Comparison of ENCODE assay signal across 8 mouse cellular contexts in genomic region chr1:75179334-75180104, GRCm38 (mm10). TPM values are rescaled to one million over a fixed set of nuclear protein-coding genes. Genes with fewer than 3 reads are reported as not detected.
DNase-seq lines count a peak whose midpoint lies in the region; ATAC-seq and TF ChIP-seq lines count a peak whose summit lies in the region.

No protein-coding gene starts in this region.

- H3K4me1 ChIP-seq in thymus, adult 2 months (replicated peaks; ENCODE audit: control insufficient read depth, insufficient read depth, low read length) = peaks cover 9% of the 10 kb centered on the region
- H3K4me1 ChIP-seq in forebrain, embryonic 13.5 days = peaks cover 28% of the 10 kb centered on the region
- H3K4me1 ChIP-seq in megakaryocyte, embryonic 14.5 days = peaks cover 53% of the 10 kb centered on the region
- H3K4me1 ChIP-seq in spleen, adult 2 months (ENCODE audit: control insufficient read depth, insufficient read depth, insufficient read length) = peaks cover 8% of the 10 kb centered on the region

- no peaks in the 10 kb centered on the region for H3K9me3 ChIP-seq in forebrain, embryonic 13.5 days (replicated peaks)
- H3K9me3 ChIP-seq in megakaryocyte, embryonic 14.5 days = peaks cover 5% of the 10 kb centered on the region; the same call in 1 of the 2 replicates

- no peaks in the 10 kb centered on the region for H3K27me3 ChIP-seq in thymus, adult 2 months (ENCODE audit: control insufficient read depth, insufficient read depth, low read length)
- H3K27me3 ChIP-seq in forebrain, embryonic 13.5 days = no peaks in the 10 kb centered on the region
- H3K27me3 ChIP-seq in megakaryocyte, embryonic 14.5 days (replicated peaks) = no peaks in the 10 kb centered on the region
- H3K27me3 ChIP-seq in spleen, adult 2 months (ENCODE audit: control insufficient read depth, insufficient read depth, low read length) = no peaks in the 10 kb centered on the region

- no peak overlapping the region for H3K27ac ChIP-seq in thymus, adult 2 months (ENCODE audit: control insufficient read depth, insufficient read depth, low read length)
- H3K27ac ChIP-seq in forebrain, embryonic 13.5 days = peak overlapping the region; percentile 40; the same call in 1 of the 2 replicates
- H3K27ac ChIP-seq in spleen, adult 2 months (ENCODE audit: insufficient read depth, low read length) = peak overlapping the region; percentile 41; the same call in 1 of the 2 replicates

- 3% methylated on average over 23 of the region's 23 CpGs for WGBS in thymus, adult 2 months
- 9% methylated on average over 23 of the region's 23 CpGs for WGBS in forebrain, embryonic 13.5 days
- 4% methylated on average over 23 of the region's 23 CpGs for WGBS in spleen, adult 2 months

- no peak for TF ChIP-seq CTCF in thymus, adult 2 months (IDR thresholded peaks at IDR 0.05; ENCODE audit: borderline replicate concordance, control insufficient read depth, extremely low read depth, insufficient read depth, low read length, poor library complexity)
- no peak for TF ChIP-seq CTCF in spleen, adult 2 months (IDR thresholded peaks at IDR 0.05; ENCODE audit: extremely low read depth, insufficient read depth, insufficient read length, insufficient replicate concordance)

- peak overlapping the region; percentile 73 for H3K9ac ChIP-seq in forebrain, embryonic 13.5 days

- peak overlapping the region; percentile 79 for H3K4me3 ChIP-seq in thymus, adult 2 months (ENCODE audit: control insufficient read depth, insufficient read depth, low read length)
- H3K4me3 ChIP-seq in forebrain, embryonic 13.5 days = peak overlapping the region; percentile 59
- H3K4me3 ChIP-seq in megakaryocyte, embryonic 14.5 days (replicated peaks) = peak overlapping the region; percentile 100
- peak overlapping the region; percentile 75 for H3K4me3 ChIP-seq in spleen, adult 2 months (ENCODE audit: extremely low read depth, insufficient read depth, insufficient read length)

- peak overlapping the region; percentile 97 for H3K4me2 ChIP-seq in forebrain, embryonic 13.5 days

- no peak for DNase-seq in thymus, adult 2 months
- no peak for DNase-seq in thymus, postnatal 25 days
- DNase-seq in cerebellum, adult 11 months = peak; percentile 54
- DNase-seq in layer of hippocampus, postnatal 14 days (ENCODE audit: low spot score in 2 of 2) = peak; percentile 72 to 81
- DNase-seq in spleen, adult 2 months (ENCODE audit: low read depth in 1 of 2, low spot score in 2 of 2) = no peak

- ATAC-seq in forebrain, embryonic 13.5 days = no peak; the same call in none of the 2 replicates
- ATAC-seq in hematopoietic stem cell, adult 5-6 weeks (replicated peaks in 1 of 2; ENCODE audit: insufficient read depth in 1 of 2, low FRiP score in 2 of 2, low TSS enrichment in 1 of 2, low read depth in 1 of 2, poor library complexity in 2 of 2, severe bottlenecking in 2 of 2) = peak; percentile 46 to 74

- H3K36me3 ChIP-seq in thymus, adult 2 months (ENCODE audit: control insufficient read depth, insufficient read depth, low read length) = peaks cover 5% of the 10 kb centered on the region; the same call in 1 of the 2 replicates
- H3K36me3 ChIP-seq in forebrain, embryonic 13.5 days (ENCODE audit: poor library complexity, severe bottlenecking) = peaks cover 66% of the 10 kb centered on the region
- H3K36me3 ChIP-seq in megakaryocyte, embryonic 14.5 days (replicated peaks; ENCODE audit: low read length) = peaks cover 82% of the 10 kb centered on the region
- peaks cover 10% of the 10 kb centered on the region for H3K36me3 ChIP-seq in spleen, adult 2 months (ENCODE audit: control insufficient read depth, insufficient read depth, low read length)

- TF ChIP-seq POLR2A in thymus, adult 2 months (IDR thresholded peaks at IDR 0.05; ENCODE audit: control insufficient read depth, extremely low read depth, insufficient read depth, low read length, poor library complexity) = no peak
- TF ChIP-seq POLR2A in spleen, adult 2 months (IDR thresholded peaks at IDR 0.05; ENCODE audit: low read depth, low read length) = no peak

RNA-seq across cellular contexts. Expression of gene Abcb6, which starts 0.7 kb away (rescaled TPM):
- polyA plus RNA-seq in thymus, adult 2 months (2012; rRNA removed) = 10.2 and 10.9 TPM in 2 replicates
- polyA plus RNA-seq in forebrain, embryonic 13.5 days (2015; fragmentation: Nextera tagmentation; extraction: Ambion mirVana) = 28.6 and 31.7 TPM in 2 replicates
- 3.4 and 6.2 TPM in 2 replicates for total RNA-seq in hematopoietic stem cell, adult 5-6 weeks (2017)
- total RNA-seq in layer of hippocampus, postnatal 14 days (2021) = 10 to 100 TPM; 30.7 to 35.2 TPM
- polyA plus RNA-seq in megakaryocyte, embryonic 14.5 days (2012; ENCODE audit: insufficient read depth, low replicate concordance) = 6.4 and 12.6 TPM in 2 replicates
- 14.0 and 15.7 TPM in 2 replicates for polyA plus RNA-seq in spleen, adult 2 months (2012; rRNA removed)

RNA-seq across cellular contexts. Expression of gene Zfand2b, which starts 11.1 kb away (rescaled TPM):
- 90.8 and 106 TPM in 2 replicates for polyA plus RNA-seq in thymus, adult 2 months (2012; rRNA removed)
- 33.2 and 37.9 TPM in 2 replicates for polyA plus RNA-seq in forebrain, embryonic 13.5 days (2015; fragmentation: Nextera tagmentation; extraction: Ambion mirVana)
- total RNA-seq in hematopoietic stem cell, adult 5-6 weeks (2017) = 38.0 and 43.7 TPM in 2 replicates
- 10 to 100 TPM; 30.9 to 32.7 TPM for total RNA-seq in layer of hippocampus, postnatal 14 days (2021)
- 20.4 and 28.1 TPM in 2 replicates for polyA plus RNA-seq in megakaryocyte, embryonic 14.5 days (2012; ENCODE audit: insufficient read depth, low replicate concordance)
- 47.7 and 53.2 TPM in 2 replicates for polyA plus RNA-seq in spleen, adult 2 months (2012; rRNA removed)

RNA-seq across cellular contexts. Expression of gene Ankzf1, which starts 12.4 kb away (rescaled TPM):
- polyA plus RNA-seq in thymus, adult 2 months (2012; rRNA removed) = 22.7 and 24.0 TPM in 2 replicates
- 22.0 and 23.1 TPM in 2 replicates for polyA plus RNA-seq in forebrain, embryonic 13.5 days (2015; fragmentation: Nextera tagmentation; extraction: Ambion mirVana)
- total RNA-seq in hematopoietic stem cell, adult 5-6 weeks (2017) = 33.5 and 34.6 TPM in 2 replicates
- 10 to 100 TPM; 19.5 to 21.1 TPM for total RNA-seq in layer of hippocampus, postnatal 14 days (2021)
- polyA plus RNA-seq in megakaryocyte, embryonic 14.5 days (2012; ENCODE audit: insufficient read depth, low replicate concordance) = 0.68 and 8.0 TPM in 2 replicates
- polyA plus RNA-seq in spleen, adult 2 months (2012; rRNA removed) = 15.5 and 15.9 TPM in 2 replicates

RNA-seq across cellular contexts. Expression of gene Atg9a, which starts 12.5 kb away (rescaled TPM):
- polyA plus RNA-seq in thymus, adult 2 months (2012; rRNA removed) = 79.1 and 81.6 TPM in 2 replicates
- 29.7 and 31.8 TPM in 2 replicates for polyA plus RNA-seq in forebrain, embryonic 13.5 days (2015; fragmentation: Nextera tagmentation; extraction: Ambion mirVana)
- 7.5 and 11.1 TPM in 2 replicates for total RNA-seq in hematopoietic stem cell, adult 5-6 weeks (2017)
- 100 to 1,000 TPM; 110 to 115 TPM for total RNA-seq in layer of hippocampus, postnatal 14 days (2021)
- 58.1 and 99.4 TPM in 2 replicates for polyA plus RNA-seq in megakaryocyte, embryonic 14.5 days (2012; ENCODE audit: insufficient read depth, low replicate concordance)
- polyA plus RNA-seq in spleen, adult 2 months (2012; rRNA removed) = 34.5 and 40.8 TPM in 2 replicates

RNA-seq across cellular contexts. Expression of gene Glb1l, which starts 31.1 kb away (rescaled TPM):
- polyA plus RNA-seq in thymus, adult 2 months (2012; rRNA removed) = 11.7 and 14.4 TPM in 2 replicates
- 14.6 and 21.1 TPM in 2 replicates for polyA plus RNA-seq in forebrain, embryonic 13.5 days (2015; fragmentation: Nextera tagmentation; extraction: Ambion mirVana)
- total RNA-seq in hematopoietic stem cell, adult 5-6 weeks (2017) = 13.3 and 23.6 TPM in 2 replicates
- total RNA-seq in layer of hippocampus, postnatal 14 days (2021) = 10 to 100 TPM; 21.3 to 21.7 TPM
- polyA plus RNA-seq in megakaryocyte, embryonic 14.5 days (2012; ENCODE audit: insufficient read depth, low replicate concordance) = 0.47 and 1.1 TPM in 2 replicates
- polyA plus RNA-seq in spleen, adult 2 months (2012; rRNA removed) = 5.3 and 5.7 TPM in 2 replicates

Comparison
In these comparisons a context has a peak if more than half of its experiments do, and no peak if none do; other contexts are left out.
1. DNase-seq: peak in cerebellum, adult 11 months (single experiment) and layer of hippocampus, postnatal 14 days (2 of 2); none in thymus, adult 2 months (single experiment), thymus, postnatal 25 days (single experiment) and spleen, adult 2 months (0 of 2).
2. Peak in every context shown above with its lines, with median percentiles within 50 percentile points of each other: H3K4me3 ChIP-seq.